In genomic region chr19:18712153-18712865, GRCm38 (mm10) we compare ENCODE assay signal across 8 mouse cellular contexts. TPM values are rescaled to one million over a fixed set of nuclear protein-coding genes. Genes with fewer than 3 reads are reported as not detected.
A peak's percentile ranks its signal among the peaks of the same experiment; 100 is the strongest.
DNase-seq lines count a peak whose midpoint lies in the region; ATAC-seq lines count a peak whose summit lies in the region.

No protein-coding gene starts in this region.

- no peaks in the 10 kb centered on the region for H3K36me3 ChIP-seq in stomach, embryonic 15.5 days

- H3K4me1 ChIP-seq in stomach, embryonic 15.5 days: peaks cover 10% of the 10 kb centered on the region

- peak overlapping the region; percentile 56; the same call in 1 of the 2 replicates for H3K9ac ChIP-seq in stomach, embryonic 15.5 days

- H3K27me3 ChIP-seq in stomach, embryonic 15.5 days (replicated peaks): no peaks in the 10 kb centered on the region

- 49% methylated on average over 16 of the region's 16 CpGs for WGBS in stomach, embryonic 15.5 days

- peak overlapping the region; percentile 98 for H3K27ac ChIP-seq in stomach, embryonic 15.5 days

- peak overlapping the region; percentile 93 for H3K4me3 ChIP-seq in stomach, embryonic 15.5 days (replicated peaks)

- no peak for ATAC-seq in stomach, embryonic 15.5 days (ENCODE audit: insufficient read depth, low FRiP score, low read depth)

- H3K9me3 ChIP-seq in stomach, embryonic 15.5 days: no peaks in the 10 kb centered on the region

- peak; percentile 35 for DNase-seq in cerebellum, adult 9-10 months
- DNase-seq in cerebellum, adult 11-12 months: no peak
- peak; percentile 32 for DNase-seq in thymus, postnatal 0 days (ENCODE audit: low spot score)
- no peak for DNase-seq in thymus, adult 18-20 months
- DNase-seq in liver: peak; percentile 37
- DNase-seq in urinary bladder, postnatal 25 days (ENCODE audit: low spot score): no peak
- no peak for DNase-seq in cerebellum, adult 8-10 months

- peak overlapping the region; percentile 53 for H3K4me2 ChIP-seq in stomach, embryonic 15.5 days

RNA-seq across cellular contexts. Expression of gene D030056L22Rik, which starts 0.7 kb away (rescaled TPM):
- 39.4 and 39.7 TPM in 2 replicates for polyA plus RNA-seq in thymus, postnatal 0 days (2015; fragmentation: Nextera tagmentation; extraction: Ambion mirVana)
- polyA plus RNA-seq in stomach, embryonic 15.5 days (2015; fragmentation: Nextera tagmentation; extraction: Ambion mirVana): 29.1 and 32.3 TPM in 2 replicates

RNA-seq across cellular contexts. Expression of gene Trpm6, which starts 37.5 kb away (rescaled TPM):
- polyA plus RNA-seq in thymus, postnatal 0 days (2015; fragmentation: Nextera tagmentation; extraction: Ambion mirVana): 0.14 TPM in 2 replicates
- polyA plus RNA-seq in stomach, embryonic 15.5 days (2015; fragmentation: Nextera tagmentation; extraction: Ambion mirVana): 0.15 and 0.18 TPM in 2 replicates

RNA-seq across cellular contexts. Expression of gene Carnmt1, which starts 41.7 kb away (rescaled TPM):
- 28.8 and 30.1 TPM in 2 replicates for polyA plus RNA-seq in thymus, postnatal 0 days (2015; fragmentation: Nextera tagmentation; extraction: Ambion mirVana)
- polyA plus RNA-seq in stomach, embryonic 15.5 days (2015; fragmentation: Nextera tagmentation; extraction: Ambion mirVana): 24.0 and 26.9 TPM in 2 replicates

Comparison
In these comparisons a context has a peak if more than half of its experiments do, and no peak if none do; other contexts are left out.
1. DNase-seq: peak in cerebellum, adult 9-10 months (single experiment), thymus, postnatal 0 days (single experiment) and liver (single experiment); none in cerebellum, adult 11-12 months (single experiment), thymus, adult 18-20 months (0 of 2), urinary bladder, postnatal 25 days (single experiment) and cerebellum, adult 8-10 months (single experiment).